ENCODE assay signal across 8 mouse cellular contexts in the genomic region with DNA sequence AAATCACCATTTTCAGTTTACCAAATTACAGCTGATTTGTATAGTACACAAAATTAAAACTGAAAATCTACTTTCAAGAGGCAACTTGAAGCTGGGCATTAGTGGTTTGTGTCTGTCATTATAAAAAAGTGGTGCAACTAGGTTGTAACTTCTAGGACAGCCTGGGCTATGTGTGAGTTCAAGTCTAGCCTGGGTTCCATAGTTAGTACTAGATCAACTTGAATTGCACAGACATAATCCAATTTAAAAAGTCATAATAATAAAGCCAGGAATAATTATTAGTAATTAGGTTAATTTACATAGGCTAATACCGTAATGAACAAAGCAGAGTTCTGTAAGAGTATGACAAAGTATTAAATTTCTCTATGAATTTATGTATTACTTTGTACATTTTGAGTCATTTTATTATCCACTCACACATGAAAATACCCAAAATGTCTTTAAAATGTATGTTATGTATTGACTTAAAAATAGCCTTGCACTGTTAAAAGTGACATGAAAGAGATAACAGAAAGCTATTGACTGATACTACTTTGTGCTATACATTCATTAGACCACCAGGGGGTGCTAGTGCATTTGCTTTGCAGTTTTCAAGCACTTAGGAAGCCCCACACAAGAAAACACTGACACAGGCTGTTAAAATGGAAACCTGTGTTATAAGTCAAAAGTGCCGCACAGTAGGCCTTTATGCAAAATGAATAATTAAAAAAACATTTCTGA.
A peak's percentile ranks its signal among the peaks of the same experiment; 100 is the strongest.
DNase-seq lines count a peak whose midpoint lies in the region; ATAC-seq and TF ChIP-seq lines count a peak whose summit lies in the region.

No protein-coding gene starts in this region.

- peak; percentile 55 for TF ChIP-seq CTCF in liver, adult 2 months (IDR thresholded peaks at IDR 0.05; ENCODE audit: low read depth, low read length)

- H3K9me3 ChIP-seq in hindbrain, embryonic 16.5 days (ENCODE audit: control insufficient read depth, low read length) = no peaks in the 10 kb centered on the region
- H3K9me3 ChIP-seq in limb, embryonic 13.5 days = 0 out of 2 replicates have a peak, but pooled peaks cover 9% of the 10 kb centered on the region

- no peaks in the 10 kb centered on the region for H3K79me2 ChIP-seq in liver, adult 2 months (ENCODE audit: control insufficient read depth, insufficient read depth, low read length)

- no peaks in the 10 kb centered on the region for H3K4me1 ChIP-seq in liver, adult 2 months (ENCODE audit: control insufficient read depth, insufficient read depth, low read length)
- no peaks in the 10 kb centered on the region for H3K4me1 ChIP-seq in hindbrain, embryonic 16.5 days (ENCODE audit: control insufficient read depth, insufficient read depth, low read depth, low read length)
- H3K4me1 ChIP-seq in limb, embryonic 13.5 days = no peaks in the 10 kb centered on the region

- H3K27ac ChIP-seq in liver, adult 2 months (replicated peaks; ENCODE audit: insufficient read depth, low read depth, low read length) = no peak overlapping the region
- H3K27ac ChIP-seq in hindbrain, embryonic 16.5 days (ENCODE audit: low read depth, low read length) = no peak overlapping the region
- no peak overlapping the region for H3K27ac ChIP-seq in limb, embryonic 13.5 days

- no peak overlapping the region for H3K4me2 ChIP-seq in hindbrain, embryonic 16.5 days (ENCODE audit: low read length)
- H3K4me2 ChIP-seq in limb, embryonic 13.5 days (replicated peaks) = no peak overlapping the region

- no peak overlapping the region for H3K4me3 ChIP-seq in liver, adult 2 months (ENCODE audit: insufficient read depth, low read depth, low read length)
- H3K4me3 ChIP-seq in hindbrain, embryonic 16.5 days (ENCODE audit: low read length) = no peak overlapping the region
- no peak overlapping the region for H3K4me3 ChIP-seq in limb, embryonic 13.5 days

- ATAC-seq in hindbrain, embryonic 16.5 days = peak; percentile 90
- ATAC-seq in limb, embryonic 13.5 days (ENCODE audit: low FRiP score, low read depth) = peak; percentile 81

- no peak for TF ChIP-seq POLR2A in liver, adult 2 months (IDR thresholded peaks at IDR 0.05; ENCODE audit: extremely low read depth, insufficient read depth, low read length)

- no peaks in the 10 kb centered on the region for H3K27me3 ChIP-seq in liver, adult 2 months (ENCODE audit: control insufficient read depth, insufficient read depth, low read length)
- H3K27me3 ChIP-seq in hindbrain, embryonic 16.5 days (replicated peaks; ENCODE audit: control insufficient read depth, insufficient read depth, low read length) = no peaks in the 10 kb centered on the region
- no peaks in the 10 kb centered on the region for H3K27me3 ChIP-seq in limb, embryonic 13.5 days

- WGBS in liver, adult 2 months = 59% methylated on average over 2 of the region's 2 CpGs
- 61% methylated on average over 2 of the region's 2 CpGs for whole genome bisulfite sequencing in hindbrain, embryonic 16.5 days
- WGBS in limb, embryonic 13.5 days = 60% methylated on average over 2 of the region's 2 CpGs

- peak; percentile 60 for DNase-seq in liver, adult 2 months (ENCODE audit: extremely low read depth, low read depth, low spot score)
- DNase-seq in liver (no peak), NIH3T3 (ENCODE audit: low read depth) (peak; percentile 86)
- peak; percentile 93 for DNase-seq in embryo, embryonic 10.5 days (ENCODE audit: low spot score)
- peak; percentile 67 for DNase-seq in retina, postnatal 7 days (ENCODE audit: low read depth, low spot score)
- no peak for DNase-seq in thymus, postnatal 4 days

- H3K36me3 ChIP-seq in liver, adult 2 months (ENCODE audit: control insufficient read depth, insufficient read depth, low read length) = no peaks in the 10 kb centered on the region
- no peaks in the 10 kb centered on the region for H3K36me3 ChIP-seq in hindbrain, embryonic 16.5 days (ENCODE audit: control insufficient read depth, insufficient read depth, low read length)
- no peaks in the 10 kb centered on the region for H3K36me3 ChIP-seq in limb, embryonic 13.5 days

- H3K9ac ChIP-seq in liver, adult 2 months (ENCODE audit: low read depth, low read length) = no peak overlapping the region
- H3K9ac ChIP-seq in hindbrain, embryonic 16.5 days (ENCODE audit: low read depth, low read length) = no peak overlapping the region
- no peak overlapping the region for H3K9ac ChIP-seq in limb, embryonic 13.5 days

Comparison
In these comparisons a context has a peak if more than half of its experiments do, and no peak if none do; other contexts are left out.
1. DNase-seq: peak in liver, adult 2 months (single experiment), NIH3T3 (single experiment), embryo, embryonic 10.5 days (single experiment) and retina, postnatal 7 days (single experiment); none in liver (single experiment) and thymus, postnatal 4 days (single experiment).